Mouse (Mus musculus): Measurements from ENCODE around the gene Cdk6.
"Not testable (repeated sequence)": the region's sequence is repeated elsewhere in the genome, so short reads cannot be mapped to it uniquely, and the experiment has no call there.

Gene Cdk6

DNA sequence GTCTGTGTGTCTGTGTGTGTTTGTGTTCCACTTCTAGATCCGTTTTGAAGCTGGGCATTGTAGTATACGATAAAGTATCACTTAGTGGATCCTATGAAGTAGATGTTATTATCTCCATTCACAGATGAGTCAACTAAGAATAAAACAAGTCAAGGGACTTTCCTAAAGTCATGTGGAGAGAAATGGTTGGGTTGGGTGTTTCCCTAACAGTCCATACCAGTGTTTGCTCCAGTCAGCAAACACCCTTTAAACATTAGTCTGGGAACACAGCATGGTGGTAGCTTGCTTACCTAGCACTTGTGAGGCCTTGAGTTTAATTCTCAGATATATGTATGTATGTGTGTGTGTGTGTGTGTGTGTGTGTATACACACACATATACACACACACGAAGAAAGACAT is 168.2 kb downstream of the Cdk6 start:
- DNase-seq (ENCODE audit: low spot score) = no peak

DNA sequence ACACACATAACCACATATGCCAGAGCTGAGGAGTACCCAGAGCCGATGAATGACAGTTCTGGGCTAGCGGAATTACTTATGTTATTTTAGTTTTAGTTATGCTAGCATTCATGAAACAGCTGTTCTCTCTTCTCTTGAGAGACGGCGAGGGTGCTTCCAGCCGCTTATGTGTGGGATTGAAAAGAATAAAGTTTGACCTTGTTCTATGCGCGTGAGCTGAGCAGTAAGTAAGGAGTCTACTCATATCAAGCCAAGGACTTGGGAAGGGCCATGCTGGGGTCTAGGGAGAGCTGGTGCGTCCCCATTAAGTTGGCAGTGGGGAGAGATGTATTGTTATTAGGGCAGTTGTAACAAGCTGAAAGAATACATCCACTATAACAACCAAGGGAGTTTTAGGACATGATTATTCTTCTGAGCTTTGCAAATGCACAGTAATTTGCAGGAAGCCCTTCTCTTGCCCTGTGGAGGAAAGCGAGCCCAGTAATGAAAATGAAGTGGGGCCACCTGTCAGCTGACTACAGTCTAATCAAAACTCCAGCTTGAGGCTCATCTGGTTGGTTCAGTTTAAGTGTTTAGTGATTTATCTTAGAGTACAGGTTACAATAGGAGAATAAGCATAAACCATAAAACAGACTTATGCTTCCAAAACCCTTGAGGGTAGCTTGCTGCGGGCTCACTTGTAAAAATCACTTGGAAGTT is 170.0 kb downstream of the Cdk6 start:
- DNase-seq (ENCODE audit: low spot score) = no peak

DNA sequence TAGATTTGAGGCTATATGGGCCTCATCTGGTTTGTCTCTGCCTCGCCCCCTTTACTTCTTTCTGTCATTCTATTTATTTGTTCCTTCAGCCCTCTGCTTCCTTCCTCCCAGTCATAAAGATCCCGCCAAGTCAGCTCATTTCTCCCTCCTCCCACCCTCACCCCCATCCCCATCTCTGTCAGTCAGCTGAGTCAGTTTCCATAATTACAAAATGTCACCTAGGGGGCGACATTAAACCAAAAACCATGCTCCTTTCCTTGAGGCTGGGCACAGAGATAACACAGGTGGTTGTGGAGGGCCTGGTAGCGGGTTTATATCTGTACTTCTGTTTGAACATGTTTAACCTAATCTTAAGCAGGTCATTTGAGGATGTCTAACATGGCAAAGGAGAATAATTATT is 171.3 kb downstream of the Cdk6 start:
- no peak for DNase-seq (ENCODE audit: low spot score)

DNA sequence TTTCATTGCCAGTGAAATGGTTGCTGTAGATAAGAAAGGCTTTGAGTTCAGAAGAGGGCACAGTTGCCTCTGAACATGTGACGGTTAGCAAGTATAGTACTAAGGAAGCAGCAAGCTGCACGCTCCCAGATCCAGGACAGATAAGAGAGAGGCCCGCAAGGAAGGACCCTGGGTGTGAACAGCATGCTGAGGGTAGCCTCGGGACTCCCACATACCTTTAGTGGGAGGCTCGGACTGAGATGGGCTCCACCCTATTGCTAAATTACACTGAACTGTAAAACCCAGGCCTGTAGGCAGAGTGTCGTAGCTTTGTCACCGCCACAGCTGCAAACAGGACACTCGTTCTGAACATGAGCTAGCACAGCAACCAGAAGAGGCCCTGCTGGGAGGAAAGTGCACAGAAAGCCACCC is 173.6 kb downstream of the Cdk6 start:
- DNase-seq (ENCODE audit: low spot score) = no peak

DNA sequence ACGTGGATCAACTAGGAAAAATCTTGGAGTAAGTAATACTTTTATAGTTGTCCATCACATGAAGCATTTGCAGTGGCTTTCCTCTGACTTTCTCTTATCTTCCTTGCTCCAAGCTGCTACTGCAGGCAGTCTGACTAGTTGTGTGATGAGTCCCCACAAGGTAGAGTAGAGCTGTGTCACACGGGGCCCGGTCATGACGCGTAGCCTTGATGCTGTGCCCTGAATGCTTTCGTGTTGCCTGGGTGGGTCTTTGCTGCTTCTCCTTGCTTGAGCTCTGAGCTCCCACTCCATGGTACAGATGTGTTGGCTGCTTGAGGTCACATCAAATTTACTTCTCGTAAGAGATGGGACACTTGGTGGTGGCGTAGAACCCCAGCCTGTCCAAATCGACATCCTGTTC is 174.2 kb downstream of the Cdk6 start:
- DNase-seq (ENCODE audit: low spot score) = no peak

DNA sequence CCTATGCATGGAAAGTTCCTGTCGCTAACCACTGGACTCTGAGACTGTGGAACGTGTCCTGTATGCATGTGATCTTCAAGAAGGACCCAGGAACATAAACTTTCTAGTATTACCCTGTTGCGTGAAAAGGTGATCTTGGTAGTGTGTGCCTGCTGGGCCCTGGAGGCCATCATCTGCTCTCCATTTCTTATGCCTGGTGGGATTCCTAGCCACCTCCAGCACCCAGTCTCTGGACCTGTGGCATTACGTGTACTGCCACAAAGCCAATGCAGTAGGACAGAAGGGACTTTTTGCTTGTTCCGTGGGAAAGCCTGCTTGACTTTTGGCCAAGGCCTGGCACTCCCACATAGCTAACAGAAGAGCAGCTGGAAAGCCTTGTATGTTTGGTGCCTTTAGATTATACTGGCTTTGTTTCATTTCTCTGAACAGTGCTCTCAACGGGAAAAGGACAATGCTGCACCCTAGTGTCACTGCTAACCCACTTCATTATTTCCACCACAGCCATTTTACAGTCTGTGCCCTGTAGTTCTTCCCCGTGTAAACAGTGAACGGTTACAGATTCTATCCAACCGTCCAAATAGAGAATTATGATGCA is 175.3 kb downstream of the Cdk6 start:
- peak; percentile 48 for DNase-seq (ENCODE audit: low spot score)

DNA sequence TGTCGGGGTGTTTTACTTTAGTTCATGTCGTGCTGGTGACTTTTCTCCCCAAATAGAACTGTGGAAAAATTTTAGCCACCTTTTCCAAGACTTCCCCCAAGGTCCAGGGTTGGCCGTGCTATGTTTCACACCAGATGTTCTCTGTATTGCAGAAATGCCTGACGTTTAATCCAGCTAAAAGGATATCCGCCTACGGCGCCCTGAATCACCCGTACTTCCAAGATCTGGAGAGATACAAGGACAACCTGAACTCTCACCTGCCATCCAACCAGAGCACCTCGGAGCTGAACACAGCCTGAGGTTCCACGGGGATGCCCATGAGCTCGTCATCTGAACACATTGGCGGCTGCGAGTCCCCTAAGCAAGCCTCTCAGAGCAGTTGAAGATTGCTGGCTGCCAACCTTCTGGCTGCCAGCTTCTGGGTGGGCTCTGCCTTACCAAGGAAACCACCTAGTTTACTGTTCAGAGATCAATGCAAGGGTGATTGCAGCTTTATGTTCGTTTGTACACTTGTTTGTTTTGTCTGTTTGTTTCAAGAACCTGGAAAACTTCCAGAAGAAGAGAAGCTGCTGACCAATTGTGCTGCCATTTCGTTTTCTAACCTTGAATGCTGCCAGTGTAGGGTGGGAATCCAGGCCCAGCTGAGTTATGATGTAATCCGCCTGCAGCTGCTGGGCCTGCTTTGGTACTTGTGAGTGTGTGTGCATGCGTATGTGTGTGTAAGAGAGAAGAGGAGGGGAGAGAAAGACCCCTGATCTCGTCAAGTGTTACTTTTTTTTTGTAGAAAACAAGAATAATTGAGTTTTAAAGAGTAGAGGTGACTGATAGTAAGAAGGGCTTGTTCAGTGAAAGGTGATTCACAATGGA is 179.4 kb downstream of the Cdk6 start:
- DNase-seq (ENCODE audit: low spot score) = no peak

DNA sequence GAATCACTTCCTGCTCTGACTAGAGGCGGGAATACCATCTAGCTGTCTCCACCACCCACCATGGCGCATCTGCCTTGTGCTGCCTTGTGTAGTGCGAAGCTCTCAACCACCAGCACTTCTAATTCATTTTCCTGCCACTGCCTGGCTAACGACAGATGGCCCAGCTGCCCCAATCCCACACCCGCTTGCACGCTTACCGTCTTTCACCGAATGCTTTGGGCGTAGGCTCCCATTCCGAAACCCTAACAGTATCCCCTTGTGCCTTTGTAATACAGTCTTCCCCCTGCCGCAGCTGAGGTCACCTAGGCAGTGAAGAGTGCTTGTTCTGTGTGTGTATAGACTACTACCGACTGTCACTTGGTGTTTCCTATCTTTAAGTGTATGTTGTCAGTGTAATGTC is 180.5 kb downstream of the Cdk6 start:
- no peak for DNase-seq (ENCODE audit: low spot score)

DNA sequence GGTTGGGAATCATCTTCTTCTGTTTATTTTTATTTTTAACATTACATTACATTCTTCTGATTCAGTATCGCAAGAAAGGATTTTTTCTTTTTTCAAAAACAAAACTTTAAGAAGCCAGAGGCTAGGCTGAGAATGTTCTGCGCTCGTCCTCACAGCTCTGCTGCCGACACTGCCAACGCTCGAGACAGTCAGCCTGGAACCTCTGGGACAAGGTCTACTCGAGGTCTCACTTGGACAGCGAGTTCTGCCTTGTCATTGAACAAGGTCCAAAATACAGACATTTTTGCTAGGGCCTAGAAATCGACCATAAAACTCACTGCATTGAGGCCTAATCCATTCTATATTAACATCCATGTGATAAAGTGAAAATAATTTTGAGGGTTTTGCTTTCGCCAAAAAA is 181.5 kb downstream of the Cdk6 start:
- no peak for DNase-seq (ENCODE audit: low spot score)

DNA sequence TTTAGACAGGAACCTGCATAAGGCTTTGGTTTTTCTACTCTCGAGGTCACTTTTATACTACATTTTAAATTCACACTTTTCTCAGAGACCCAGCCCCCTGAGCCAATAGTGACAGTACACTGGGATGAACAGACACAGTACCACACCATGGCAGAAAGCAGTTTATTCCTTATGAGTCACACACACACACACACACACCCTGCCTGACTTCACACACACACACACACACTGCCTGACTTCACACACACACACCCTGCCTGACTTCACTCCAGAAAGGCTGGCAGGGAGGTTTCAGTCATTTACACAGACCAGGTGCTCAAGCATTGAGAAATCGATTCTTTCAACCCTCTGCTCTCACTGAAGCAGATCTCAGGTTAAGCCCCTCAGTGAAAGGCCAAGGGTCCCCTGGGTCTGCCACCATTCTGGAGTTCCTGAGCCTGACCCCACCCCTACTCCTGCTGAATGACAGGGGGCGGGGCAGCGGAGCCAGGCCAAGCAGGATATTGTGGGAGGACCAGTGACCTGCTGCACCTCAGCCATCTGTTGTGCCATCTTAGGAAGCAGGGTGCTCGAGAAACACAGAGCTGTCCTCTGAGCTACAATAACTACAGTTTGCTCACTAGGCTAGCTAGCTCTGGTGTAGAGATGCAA is 185.9 kb downstream of the Cdk6 start:
- no peak for DNase-seq (ENCODE audit: low spot score)

DNA sequence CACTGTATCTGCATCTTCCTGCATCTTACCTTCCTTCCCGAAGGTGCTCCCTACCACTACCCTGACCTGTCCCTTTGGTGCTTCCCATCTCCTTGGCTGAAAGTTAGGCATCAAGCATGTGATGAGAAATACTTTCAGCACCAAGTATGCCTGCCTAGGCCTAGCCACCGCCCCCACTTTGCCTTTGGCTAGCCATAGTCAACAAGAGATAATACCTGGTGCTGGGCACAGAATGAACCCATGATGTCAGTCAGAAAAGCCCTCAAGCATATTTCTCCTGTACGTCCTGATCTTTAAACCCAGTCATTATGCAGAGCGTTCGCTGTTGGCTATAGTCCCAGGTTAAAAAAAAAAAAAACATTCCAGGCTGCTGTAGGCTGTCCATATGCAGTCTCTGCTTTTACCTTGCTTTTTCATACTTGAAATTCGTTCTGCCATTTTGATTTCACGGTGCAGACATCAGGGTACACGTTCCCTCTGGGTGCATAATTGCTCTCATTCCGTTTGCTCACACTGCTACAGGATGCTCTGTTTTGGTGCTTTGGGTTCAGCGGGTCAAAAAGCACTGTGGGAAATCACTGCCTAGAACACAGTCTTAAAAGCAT is 188.4 kb downstream of the Cdk6 start:
- DNase-seq (ENCODE audit: low spot score) = no peak

DNA sequence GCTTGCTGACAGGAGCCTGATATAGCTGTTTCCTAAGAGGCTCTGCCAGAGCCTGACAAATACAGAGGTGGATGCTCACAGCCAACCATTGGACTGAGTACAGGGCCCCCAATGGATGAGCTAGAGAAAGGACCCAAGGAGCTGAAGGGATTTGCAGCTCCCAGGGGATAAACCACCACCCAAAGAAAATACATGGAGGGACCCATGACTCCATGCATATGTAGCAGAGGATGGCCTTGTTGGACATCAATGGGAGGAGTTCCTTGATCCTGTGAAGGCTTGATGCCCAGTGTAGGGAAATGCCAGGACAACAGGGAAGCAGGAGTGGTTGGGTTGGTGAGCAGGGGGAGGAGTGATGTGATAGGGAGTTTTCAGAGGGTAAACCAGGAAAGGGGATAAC is 190.8 kb downstream of the Cdk6 start:
- not testable (repeated sequence) for DNase-seq (ENCODE audit: low spot score)

DNA sequence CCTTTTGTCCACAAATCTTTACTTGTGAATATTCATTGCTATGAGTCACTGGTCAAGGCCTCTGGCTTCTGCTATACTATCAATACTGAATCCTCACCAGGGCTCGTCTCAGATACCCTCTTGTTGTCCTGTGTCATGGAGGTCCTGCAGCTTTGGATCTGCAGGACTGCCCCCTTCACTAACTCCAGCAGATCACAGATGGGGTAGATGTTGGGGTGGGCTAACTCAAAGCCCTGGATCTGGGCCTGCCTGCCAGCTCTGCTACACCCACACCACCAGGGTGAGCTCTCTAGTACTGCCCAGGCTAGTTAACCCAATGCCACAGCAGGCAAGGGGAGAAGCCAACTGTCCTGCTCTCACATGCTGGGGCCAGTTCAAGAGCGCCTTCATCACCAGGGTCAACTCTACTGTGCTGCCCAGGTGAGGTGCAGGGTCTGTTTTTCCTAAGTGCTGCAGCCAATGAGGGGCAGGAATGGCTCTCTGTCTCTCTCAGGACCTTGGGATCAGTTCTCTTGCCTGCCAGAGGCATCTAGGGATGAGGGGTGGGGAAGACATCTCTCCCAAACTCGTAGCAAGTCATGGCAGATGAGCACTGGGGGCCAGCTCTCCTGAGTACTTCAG is 195.4 kb downstream of the Cdk6 start:
- DNase-seq (ENCODE audit: low spot score) = no peak

DNA sequence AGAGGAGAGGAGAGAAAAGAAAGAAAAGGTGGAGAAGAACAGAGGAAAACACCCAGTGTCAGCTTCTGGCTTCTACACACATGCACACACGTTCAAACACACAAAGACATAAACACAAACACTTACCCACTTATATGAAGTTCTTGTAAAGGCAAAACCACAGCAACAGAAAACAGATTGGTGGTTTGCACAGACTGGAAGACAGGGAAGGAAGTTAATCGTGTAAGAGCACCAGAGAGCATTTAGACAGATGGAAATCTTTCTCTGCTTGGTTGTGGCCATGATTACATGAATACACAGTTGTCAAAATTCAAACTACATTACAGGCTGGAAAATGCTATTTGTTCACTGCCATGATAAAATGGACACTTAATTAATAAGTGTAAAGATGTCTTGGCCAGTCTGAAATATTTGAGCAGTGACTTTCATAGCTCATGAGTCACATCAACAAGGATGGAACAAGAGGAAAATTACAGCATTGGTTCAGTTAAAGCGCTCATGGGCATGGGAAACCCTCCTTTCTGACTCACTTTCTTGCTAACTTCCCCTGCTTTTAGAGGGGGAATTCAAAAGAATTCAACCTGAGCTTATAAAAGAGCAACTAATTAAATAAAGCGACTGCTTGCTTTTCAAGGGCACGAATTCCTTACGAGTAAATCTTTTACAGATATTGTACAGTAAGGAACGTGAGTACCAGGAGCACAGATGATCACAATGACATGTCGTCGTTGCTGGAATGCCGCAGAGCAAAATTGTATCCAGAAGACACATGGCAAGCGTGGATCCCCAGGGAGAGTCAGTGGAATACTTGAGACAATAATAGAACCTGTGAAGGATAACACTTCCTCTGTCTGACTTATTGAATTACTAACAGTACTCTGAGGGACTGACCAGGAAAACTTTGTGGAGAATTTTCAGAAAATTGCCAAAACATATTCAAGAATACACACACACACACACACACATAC is 197.5 kb downstream of the Cdk6 start:
- DNase-seq (ENCODE audit: low spot score) = no peak

DNA sequence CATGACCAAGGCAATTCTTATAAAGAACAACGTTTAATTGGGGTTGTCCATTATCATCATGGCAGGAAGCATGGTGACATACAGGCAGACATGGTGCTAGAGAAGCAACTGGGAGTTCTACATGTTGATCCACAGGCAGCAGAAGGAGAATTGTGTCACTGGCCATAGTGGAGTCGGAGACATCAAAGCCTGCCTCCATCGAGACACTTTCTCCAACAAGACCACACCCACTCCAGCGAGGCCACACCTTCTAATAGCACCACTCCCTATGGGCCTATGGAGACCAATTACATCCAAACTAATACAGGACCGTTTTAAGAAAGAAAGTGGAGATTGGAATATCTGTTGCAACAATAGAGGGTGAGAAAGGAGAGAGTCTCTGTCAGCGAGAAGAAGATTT is 200.6 kb downstream of the Cdk6 start:
- no peak for DNase-seq (ENCODE audit: low spot score)

DNA sequence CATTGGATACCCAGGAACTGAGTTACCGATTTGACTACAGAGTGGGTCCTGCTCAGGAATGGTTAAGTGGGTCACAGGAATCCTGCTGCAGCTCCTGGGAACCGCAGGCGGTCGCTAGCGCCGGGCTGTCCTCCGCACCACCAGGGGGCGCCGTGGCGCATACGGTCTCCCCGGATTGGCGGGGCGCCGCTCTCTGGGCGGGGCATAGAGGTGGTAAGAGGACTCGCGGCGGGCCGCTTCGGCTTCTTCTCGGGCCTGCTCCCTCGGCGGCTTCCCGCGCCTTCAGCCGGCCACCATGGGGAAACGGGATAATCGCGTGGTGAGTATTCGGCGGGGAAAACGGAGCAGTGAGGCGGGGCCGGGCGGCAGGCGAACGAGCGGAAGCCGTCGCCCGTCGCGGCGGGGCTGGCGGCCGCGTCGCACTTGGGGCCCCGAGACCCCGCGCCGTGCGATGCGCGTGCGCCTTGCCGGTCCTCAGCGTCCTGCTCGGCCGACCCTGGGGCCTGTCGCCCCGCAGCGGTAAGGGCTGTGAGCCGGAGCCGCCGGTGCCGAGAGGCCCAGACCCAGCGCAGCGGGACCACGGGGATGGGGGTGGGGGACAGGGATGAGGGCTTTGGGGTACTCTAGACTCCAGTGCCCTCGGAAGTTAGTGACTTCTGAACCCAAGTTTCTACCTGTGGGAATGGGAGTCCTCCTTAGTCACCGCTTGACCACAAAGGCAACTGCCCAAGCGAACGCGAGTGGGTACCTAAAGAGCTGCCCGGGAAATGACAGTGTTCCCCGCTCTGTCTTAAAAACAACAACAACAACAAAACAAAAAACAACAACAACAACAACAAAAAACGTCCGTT is 202.6 kb downstream of the Cdk6 start, which contains the start of gene Fam133b:
Gene Fam133b (plus strand): TSS at position 205 of the 851 bp plus-strand sequence.
- DNase-seq (ENCODE audit: low spot score) = peak; percentile 96

DNA sequence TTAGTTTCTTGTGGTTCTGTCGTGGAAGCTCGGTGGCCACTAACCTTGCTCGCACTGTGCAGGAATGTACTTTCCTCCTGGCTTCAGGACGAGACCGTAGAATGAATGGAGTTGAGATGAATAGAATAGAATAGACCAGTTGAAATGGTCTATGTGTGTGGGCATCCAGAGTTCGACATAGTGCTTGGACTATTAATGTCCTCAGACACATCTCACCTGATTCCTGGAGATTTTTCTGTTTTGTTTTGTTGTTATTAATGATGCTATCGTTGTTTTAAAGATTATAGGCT is 203.1 kb downstream of the Cdk6 start:
- DNase-seq (ENCODE audit: low spot score) = no peak

DNA sequence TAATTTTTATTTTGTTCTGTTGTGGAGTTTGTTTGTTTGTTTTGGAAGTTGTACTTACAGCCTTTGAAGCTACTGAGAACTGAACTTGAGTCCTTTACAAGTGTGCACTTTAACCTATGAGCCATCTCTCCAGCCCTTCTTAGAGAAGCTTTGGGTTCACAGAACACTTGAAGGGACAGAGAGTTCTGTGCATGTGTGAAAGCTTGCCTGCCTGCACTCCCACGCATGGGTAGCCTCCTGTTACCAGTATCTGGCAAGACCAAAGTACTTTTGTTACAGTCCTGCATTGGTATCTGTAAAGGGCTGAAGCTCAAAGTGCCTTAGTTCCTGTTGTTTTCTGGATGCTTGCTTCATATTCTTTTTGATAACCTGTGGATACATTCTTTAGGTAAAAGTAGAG is 204.9 kb downstream of the Cdk6 start:
- no peak for DNase-seq (ENCODE audit: low spot score)

DNA sequence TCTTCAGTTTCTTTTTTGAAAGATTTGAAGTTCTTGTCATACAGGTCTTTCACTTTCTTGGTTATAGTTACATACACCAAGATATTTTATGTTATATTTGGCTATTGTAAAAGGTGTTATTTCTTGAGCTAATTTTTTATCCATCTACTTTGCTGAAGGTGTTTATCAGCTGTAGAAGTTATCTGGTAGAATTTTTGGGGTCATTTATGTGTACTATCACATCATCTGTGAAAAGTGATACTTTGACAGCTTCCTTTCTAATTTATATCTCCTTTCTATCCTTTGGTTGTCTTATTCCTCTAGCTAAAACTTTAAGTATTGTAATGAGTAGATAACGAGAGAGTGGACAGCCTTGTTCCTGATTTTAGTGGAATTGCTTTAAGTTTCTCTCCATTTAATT is 210.2 kb downstream of the Cdk6 start:
- no peak for DNase-seq (ENCODE audit: low spot score)

DNA sequence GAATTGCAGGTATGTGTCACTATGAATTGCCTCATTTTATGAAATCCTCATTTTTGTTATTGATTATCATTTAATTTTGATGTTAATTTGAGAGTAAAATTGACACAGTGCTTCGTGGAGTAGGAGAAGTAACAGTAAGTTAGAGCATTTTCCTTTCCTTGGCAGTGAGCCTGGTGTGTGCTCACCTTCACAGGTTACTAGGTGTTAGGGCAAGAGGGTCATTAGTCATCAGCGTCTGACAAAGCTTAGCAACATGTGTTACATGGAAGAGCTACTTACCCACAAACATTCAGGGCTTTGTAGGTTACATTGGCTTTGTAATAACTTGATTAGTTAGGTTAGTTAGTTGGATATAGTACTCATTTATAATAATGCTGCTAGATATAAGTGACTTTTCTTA is 212.9 kb downstream of the Cdk6 start:
- no peak for DNase-seq (ENCODE audit: low spot score)
